Mouse (Mus musculus): ENCODE data around the gene Capzb. TPM values are rescaled to one million over a fixed set of nuclear protein-coding genes. Genes with fewer than 3 reads are reported as not detected.

Capzb gene
- polyA plus RNA-seq, 1 experiment: 238 TPM

DNA sequence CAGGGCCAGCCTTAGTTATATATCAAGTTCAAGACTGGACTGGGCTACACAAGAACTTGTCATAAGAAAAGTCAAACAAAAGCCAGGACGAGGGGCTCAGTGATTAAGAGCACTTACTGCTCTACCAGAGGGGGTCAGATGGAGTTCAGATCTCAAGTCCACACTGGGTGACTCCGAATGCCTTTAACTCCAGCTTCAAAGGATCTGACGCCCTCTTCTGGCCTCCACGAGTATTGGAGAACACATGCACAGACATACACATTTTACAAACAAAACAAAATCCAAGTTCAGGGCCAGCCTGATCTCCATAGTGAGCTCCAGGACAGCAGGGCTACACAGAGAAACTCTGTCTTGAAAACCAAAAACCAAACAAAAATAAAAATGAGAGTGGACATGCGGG lies 13.1 kb downstream of the Capzb start:
- TF ChIP-seq FLI1 (IDR thresholded peaks at IDR 0.05; ENCODE audit: low read length): no peak
- TF ChIP-seq GATA1 (IDR thresholded peaks at IDR 0.05; ENCODE audit: borderline replicate concordance, low read length): no peak
- Histone ChIP-seq H3K9me3 (no peaks in the 10 kb centered on the region), H3K4me3 (replicated peaks) (no peak overlapping the region), H3K27me3 (replicated peaks) (no peaks in the 10 kb centered on the region), H3K36me3 (replicated peaks; ENCODE audit: low read length) (peaks cover 84% of the 10 kb centered on the region), H3K4me1 (peaks cover 99% of the 10 kb centered on the region)

DNA sequence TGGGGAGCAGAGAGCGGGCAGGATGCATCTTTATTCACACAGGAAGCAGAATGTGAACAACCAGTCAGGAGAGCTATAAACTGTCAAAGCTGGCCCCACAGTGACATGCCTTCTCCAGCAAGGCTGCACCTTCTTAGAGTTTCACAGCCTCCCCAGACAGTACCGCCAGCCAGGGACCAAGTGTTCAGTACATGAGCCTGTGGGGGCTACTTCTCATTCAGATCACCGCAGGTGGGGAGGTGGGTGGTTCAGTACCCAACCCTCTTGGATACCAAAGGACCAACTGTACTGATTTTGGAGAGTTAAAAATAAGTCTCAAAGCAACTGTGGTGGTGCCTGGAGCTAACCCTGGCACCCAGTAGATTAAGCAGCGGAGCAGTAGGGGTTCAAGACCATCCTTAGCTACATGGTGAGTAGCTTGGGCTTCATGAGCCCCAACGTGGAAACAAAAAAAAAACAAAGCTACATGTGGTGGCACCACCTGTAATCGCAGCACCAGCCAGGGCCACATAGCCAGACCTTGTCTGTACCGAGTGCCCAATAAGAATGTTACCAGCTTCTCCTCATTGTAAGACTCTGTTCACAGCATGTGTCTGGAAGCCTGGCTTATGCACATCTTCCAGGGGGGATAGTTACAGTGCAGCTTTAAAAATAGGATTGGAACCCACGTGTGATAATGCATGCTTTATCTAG lies 13.8 kb downstream of the Capzb start:
- Histone ChIP-seq H3K27me3 (replicated peaks) (no peaks in the 10 kb centered on the region), H3K4me3 (replicated peaks) (peak overlapping the region; percentile 17), H3K36me3 (replicated peaks; ENCODE audit: low read length) (peaks cover 84% of the 10 kb centered on the region), H3K9me3 (no peaks in the 10 kb centered on the region), H3K4me1 (peaks cover 99% of the 10 kb centered on the region)
- TF ChIP-seq FLI1 (IDR thresholded peaks at IDR 0.05; ENCODE audit: low read length) (no peak), GATA1 (IDR thresholded peaks at IDR 0.05; ENCODE audit: borderline replicate concordance, low read length) (no peak)

DNA sequence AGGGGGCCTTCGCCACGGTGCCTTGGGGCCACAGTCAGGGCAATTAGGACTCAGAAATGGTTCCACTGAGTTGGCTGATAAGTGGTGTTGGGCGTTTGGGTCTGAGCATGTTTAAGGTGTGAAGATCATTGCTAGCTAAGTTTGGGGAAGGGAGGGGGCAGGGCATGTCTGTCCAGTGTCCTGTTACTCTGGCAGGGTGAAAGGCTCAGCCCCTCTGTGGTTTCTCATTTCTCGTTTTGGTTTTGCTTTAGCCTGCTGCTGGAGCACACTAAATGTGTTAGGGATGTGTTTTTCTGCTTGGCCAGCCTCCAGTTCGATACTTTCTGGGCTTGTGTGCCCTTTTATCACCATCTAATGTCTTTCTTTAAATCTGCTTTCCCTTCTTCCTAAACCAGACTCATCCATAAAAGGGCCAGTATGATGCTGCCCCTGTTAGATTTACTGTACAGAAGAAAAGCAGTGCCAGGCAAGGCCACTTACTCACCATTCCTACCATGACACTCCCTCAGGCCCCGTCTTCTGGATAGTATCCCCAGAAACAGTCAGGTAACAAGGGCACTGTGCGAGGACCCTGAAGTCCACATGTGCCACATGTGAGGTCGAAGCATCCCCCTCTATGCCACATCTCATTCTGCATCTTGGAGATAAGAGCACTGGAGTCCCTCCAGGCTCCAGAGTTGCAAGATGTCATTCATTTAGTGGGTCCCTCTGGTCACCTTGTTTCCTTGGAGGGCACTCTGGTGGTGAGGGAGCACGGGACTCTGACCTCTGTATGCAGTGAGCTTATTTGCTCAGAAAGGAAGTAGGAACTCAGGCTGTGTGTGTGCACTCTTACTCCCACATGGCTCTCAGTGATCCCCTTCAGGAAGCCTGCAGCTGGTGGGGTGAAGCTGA lies 15.8 kb downstream of the Capzb start:
- no peak for TF ChIP-seq GATA1 (IDR thresholded peaks at IDR 0.05; ENCODE audit: borderline replicate concordance, low read length)
- no peak for TF ChIP-seq FLI1 (IDR thresholded peaks at IDR 0.05; ENCODE audit: low read length)
- Histone ChIP-seq H3K27me3 (replicated peaks) (no peaks in the 10 kb centered on the region), H3K9me3 (no peaks in the 10 kb centered on the region), H3K4me3 (replicated peaks) (peak overlapping the region; percentile 80), H3K36me3 (replicated peaks; ENCODE audit: low read length) (peaks cover 87% of the 10 kb centered on the region), H3K4me1 (peaks cover 99% of the 10 kb centered on the region)

DNA sequence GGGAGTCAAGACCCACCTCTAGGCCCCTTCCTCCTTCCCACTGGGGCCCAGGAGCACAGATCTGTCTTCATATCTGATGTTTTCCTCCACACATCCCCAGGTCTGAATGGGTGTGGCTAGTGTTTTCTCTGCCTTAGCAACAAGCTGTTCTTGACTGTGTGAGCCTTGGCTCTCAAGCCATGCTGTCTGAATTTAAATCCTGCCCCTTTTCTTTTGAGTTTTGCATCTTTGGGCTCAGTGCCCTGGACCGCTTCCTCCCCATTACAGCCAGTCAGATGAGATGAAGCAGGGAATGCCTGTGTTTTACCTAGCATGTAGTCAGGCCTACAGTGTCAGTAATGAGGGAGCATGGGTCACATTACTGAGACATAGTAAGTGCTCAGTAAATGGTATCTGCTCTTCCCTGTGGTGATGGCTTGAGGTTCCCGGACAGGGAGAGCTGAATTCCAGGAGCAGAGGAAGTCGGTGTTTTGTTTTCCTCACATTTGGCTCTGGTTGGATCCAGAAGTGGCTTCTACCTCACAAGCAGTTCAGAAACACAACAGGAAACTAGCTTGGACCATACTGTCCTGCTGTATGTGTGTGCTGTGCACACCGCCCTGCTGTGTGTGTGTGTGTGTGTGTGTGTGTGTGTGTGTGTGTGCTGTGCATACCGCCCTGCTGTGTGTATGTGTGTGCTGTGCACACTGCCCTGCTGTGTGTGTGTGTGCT lies 16.6 kb downstream of the Capzb start:
- TF ChIP-seq FLI1 (IDR thresholded peaks at IDR 0.05; ENCODE audit: low read length): no peak
- TF ChIP-seq GATA1 (IDR thresholded peaks at IDR 0.05; ENCODE audit: borderline replicate concordance, low read length): no peak
- Histone ChIP-seq H3K4me3 (replicated peaks) (peak overlapping the region; percentile 80), H3K9me3 (no peaks in the 10 kb centered on the region), H3K4me1 (peaks cover 99% of the 10 kb centered on the region), H3K36me3 (replicated peaks; ENCODE audit: low read length) (peaks cover 89% of the 10 kb centered on the region), H3K27me3 (replicated peaks) (no peaks in the 10 kb centered on the region)

DNA sequence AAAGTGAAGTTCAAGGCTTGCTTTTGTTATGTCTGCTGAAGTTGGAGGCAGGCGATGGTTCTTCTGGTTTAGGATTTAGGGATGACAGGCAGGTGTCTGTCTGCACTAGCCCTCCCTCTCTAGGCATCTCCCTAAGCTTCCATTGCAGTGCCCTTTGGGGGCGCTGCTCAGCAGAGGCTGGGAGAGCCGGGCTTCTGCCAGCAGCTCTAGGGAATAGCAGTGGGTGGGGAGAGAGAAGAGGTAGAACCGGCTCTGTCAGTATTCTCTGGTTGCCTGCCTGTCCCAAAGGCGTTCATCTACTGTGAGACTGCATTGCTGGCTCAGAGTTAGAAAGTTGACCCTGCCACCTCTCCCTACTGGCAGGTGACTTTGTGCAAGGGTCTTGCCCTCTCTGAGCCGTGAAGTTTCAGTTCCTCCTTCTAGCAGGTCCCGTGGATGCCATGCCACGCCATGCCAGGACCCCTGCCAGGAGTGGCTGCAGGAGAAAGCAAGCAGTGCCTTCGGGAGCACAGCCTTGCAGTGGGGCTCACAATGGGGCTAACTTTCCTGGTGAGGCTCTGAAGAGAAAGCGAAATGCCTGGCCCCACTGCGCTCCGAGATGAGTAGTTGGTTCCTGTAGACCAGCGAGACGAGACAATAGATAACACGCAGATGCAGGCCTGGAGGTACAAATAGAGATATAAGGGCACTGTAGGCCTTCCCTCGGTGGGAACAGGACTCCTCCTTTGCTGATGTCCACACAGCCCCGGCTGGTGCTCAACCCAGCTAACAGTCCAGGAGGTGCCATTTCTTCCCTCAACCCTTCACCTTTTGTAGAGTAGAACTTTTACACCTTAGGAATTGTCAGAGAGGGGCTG lies 19.5 kb downstream of the Capzb start:
- H3K9me3 ChIP-seq: no peaks in the 10 kb centered on the region
- H3K36me3 ChIP-seq (replicated peaks; ENCODE audit: low read length): peaks cover 95% of the 10 kb centered on the region
- H3K4me3 ChIP-seq (replicated peaks): no peak overlapping the region
- H3K27me3 ChIP-seq (replicated peaks): no peaks in the 10 kb centered on the region
- H3K4me1 ChIP-seq: peaks cover 99% of the 10 kb centered on the region
- no peak for TF ChIP-seq GATA1 (IDR thresholded peaks at IDR 0.05; ENCODE audit: borderline replicate concordance, low read length)
- TF ChIP-seq FLI1 (IDR thresholded peaks at IDR 0.05; ENCODE audit: low read length): no peak

DNA sequence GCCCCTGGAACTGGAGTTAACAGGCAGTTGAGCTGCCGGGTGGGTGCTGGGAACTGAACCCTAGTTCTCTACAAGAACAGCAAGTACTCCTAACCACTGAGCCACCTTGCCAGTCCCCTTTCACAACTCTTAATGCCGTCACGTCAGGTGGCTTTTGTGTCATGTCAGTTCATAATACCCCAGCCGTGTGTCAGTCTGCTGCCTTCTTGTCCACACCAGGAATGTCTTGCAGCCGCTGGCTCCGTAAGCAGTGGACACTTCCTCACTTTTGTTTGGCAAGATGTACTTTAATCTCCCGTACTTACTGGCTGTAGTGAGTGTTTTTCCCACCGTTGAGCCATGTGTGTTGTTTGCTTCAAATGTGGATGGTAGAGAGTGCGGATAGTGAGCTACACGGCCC lies 20.4 kb downstream of the Capzb start:
- Histone ChIP-seq H3K27me3 (replicated peaks) (no peaks in the 10 kb centered on the region), H3K9me3 (no peaks in the 10 kb centered on the region), H3K36me3 (replicated peaks; ENCODE audit: low read length) (peaks cover 95% of the 10 kb centered on the region), H3K4me1 (peaks cover 99% of the 10 kb centered on the region), H3K4me3 (replicated peaks) (peak overlapping the region; percentile 3)
- no peak for TF ChIP-seq FLI1 (IDR thresholded peaks at IDR 0.05; ENCODE audit: low read length)
- TF ChIP-seq GATA1 (IDR thresholded peaks at IDR 0.05; ENCODE audit: borderline replicate concordance, low read length): no peak

DNA sequence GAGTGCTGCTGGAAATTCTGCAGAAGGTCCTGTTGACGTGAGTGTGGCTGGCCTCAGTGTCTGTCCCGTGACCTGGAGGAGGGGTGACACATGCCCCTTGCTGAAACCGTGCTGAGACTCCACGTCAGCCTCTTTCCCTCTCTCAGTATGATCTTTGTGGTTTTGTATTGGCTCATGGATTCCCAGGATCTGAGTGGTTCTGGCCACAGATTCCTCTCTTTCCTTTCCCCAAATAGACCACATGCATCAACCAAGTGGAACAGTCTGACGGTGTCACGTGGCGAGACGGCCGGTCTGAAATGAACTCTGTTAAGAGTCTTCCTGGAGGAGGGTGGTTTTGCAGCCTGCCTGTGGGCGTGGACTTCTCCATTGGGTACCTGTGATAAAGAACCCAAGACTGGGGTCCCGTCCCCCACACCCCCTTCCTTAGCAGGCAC lies 21.3 kb downstream of the Capzb start:
- H3K4me1 ChIP-seq: peaks cover 99% of the 10 kb centered on the region
- TF ChIP-seq FLI1 (IDR thresholded peaks at IDR 0.05; ENCODE audit: low read length) (no peak), GATA1 (IDR thresholded peaks at IDR 0.05; ENCODE audit: borderline replicate concordance, low read length) (no peak)
- peak overlapping the region; percentile 46 for H3K4me3 ChIP-seq (replicated peaks)
- peaks cover 93% of the 10 kb centered on the region for H3K36me3 ChIP-seq (replicated peaks; ENCODE audit: low read length)
- H3K9me3 ChIP-seq: no peaks in the 10 kb centered on the region
- H3K27me3 ChIP-seq (replicated peaks): no peaks in the 10 kb centered on the region

DNA sequence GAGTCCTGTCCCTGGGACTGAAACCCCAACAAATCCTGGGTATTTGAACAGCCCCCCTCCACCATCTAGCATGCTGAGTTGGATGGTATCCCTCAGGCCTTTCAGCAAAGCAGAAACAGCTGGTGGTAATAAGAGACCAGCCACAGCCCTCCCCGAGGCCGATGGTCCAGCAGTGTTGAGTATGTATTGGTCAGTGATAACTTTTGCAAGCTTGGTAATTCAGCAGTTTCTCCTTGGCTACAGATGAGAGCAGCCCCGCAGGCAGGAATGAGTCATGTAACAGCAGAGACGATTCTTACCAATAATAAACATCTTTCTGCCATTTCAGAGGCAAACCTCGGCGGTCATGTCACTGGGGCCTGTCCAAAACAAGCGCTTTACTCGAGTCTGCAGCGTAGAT lies 23.9 kb downstream of the Capzb start:
- Histone ChIP-seq H3K4me1 (peaks cover 100% of the 10 kb centered on the region), H3K36me3 (replicated peaks; ENCODE audit: low read length) (peaks cover 91% of the 10 kb centered on the region), H3K27me3 (replicated peaks) (no peaks in the 10 kb centered on the region), H3K4me3 (replicated peaks) (no peak overlapping the region), H3K9me3 (no peaks in the 10 kb centered on the region)
- TF ChIP-seq GATA1 (IDR thresholded peaks at IDR 0.05; ENCODE audit: borderline replicate concordance, low read length): no peak
- no peak for TF ChIP-seq FLI1 (IDR thresholded peaks at IDR 0.05; ENCODE audit: low read length)

DNA sequence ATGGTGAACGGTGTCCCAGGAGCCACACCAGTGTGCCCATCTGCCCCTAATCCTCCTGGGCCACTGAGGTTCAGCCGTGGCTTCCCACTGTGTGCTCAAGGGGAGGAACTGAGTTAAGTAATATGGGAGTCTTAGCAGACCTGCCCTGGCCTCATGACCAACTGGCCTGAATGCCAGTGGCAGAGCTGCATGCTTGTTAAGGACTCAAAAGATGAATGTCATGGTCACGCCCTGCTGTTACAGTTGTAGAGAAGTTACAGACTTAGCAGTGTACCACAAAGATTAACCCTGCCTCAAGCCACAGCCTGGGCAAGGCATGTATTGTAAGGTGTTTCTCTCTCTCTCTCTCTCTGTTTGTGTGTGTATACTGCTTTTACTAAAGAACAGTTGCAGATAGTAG lies 25.8 kb downstream of the Capzb start:
- TF ChIP-seq FLI1 (IDR thresholded peaks at IDR 0.05; ENCODE audit: low read length) (no peak), GATA1 (IDR thresholded peaks at IDR 0.05; ENCODE audit: borderline replicate concordance, low read length) (no peak)
- Histone ChIP-seq H3K4me1 (peaks cover 100% of the 10 kb centered on the region), H3K36me3 (replicated peaks; ENCODE audit: low read length) (peaks cover 76% of the 10 kb centered on the region), H3K27me3 (replicated peaks) (no peaks in the 10 kb centered on the region), H3K4me3 (replicated peaks) (peak overlapping the region; percentile 78), H3K9me3 (no peaks in the 10 kb centered on the region)
